Mouse (Mus musculus) thymus, adult 2 months (tissue): ENCODE data around the gene Cacna1c. TPM values are rescaled to one million over a fixed set of nuclear protein-coding genes. Genes with fewer than 3 reads are reported as not detected.

ENCODE experiments used
- DNase-seq: peaks from one replicate; pipeline ENCODE4 v3.0.0; 2021
- H3K27ac ChIP-seq: fragments of 200-500 bp; 2 replicates; pipeline ENCODE4 v1.5.1; 2012; ENCODE audit warnings: low read length, control low read depth; ENCODE audit not compliant: control insufficient read depth, insufficient read depth
- H3K27me3 ChIP-seq: fragments of 200-500 bp; 2 replicates; pipeline ENCODE4 v1.6.1; 2012; ENCODE audit warnings: mild to moderate bottlenecking, low read length, moderate library complexity, mixed read lengths; ENCODE audit not compliant: control insufficient read depth, insufficient read depth
- H3K36me3 ChIP-seq: fragments of 200-500 bp; 2 replicates; pipeline ENCODE4 v1.6.1; 2012; ENCODE audit warnings: mild to moderate bottlenecking, low read length, moderate library complexity; ENCODE audit not compliant: control insufficient read depth, insufficient read depth
- H3K4me1 ChIP-seq: fragments of 200-500 bp; replicated peaks from 2 replicates; pipeline ENCODE4 v1.6.1; 2012; ENCODE audit warnings: low read length; ENCODE audit not compliant: control insufficient read depth, insufficient read depth
- H3K4me3 ChIP-seq: fragments of 200-500 bp; 2 replicates; pipeline ENCODE4 v1.5.1; 2012; ENCODE audit warnings: mild to moderate bottlenecking, low read length, control low read depth, moderate library complexity; ENCODE audit not compliant: control insufficient read depth, insufficient read depth
- CTCF ChIP-seq: fragments of 200-500 bp; IDR thresholded peaks from 2 replicates; pipeline ENCODE4 v1.5.1; 2012; ENCODE audit warnings: mild to moderate bottlenecking, control low read depth, low read length, moderate library complexity, borderline replicate concordance; ENCODE audit not compliant: control insufficient read depth, poor library complexity, insufficient read depth; ENCODE audit errors: extremely low read depth
- POLR2A ChIP-seq: fragments of 200-500 bp; IDR thresholded peaks from 2 replicates; pipeline ENCODE4 v1.6.1; 2012; ENCODE audit warnings: mild to moderate bottlenecking, low read length, control low read depth, moderate library complexity; ENCODE audit not compliant: control insufficient read depth, poor library complexity, insufficient read depth; ENCODE audit errors: extremely low read depth
- WGBS: fragments of 180-500 bp; shearing (Covaris S2); methylation state at CpG from one replicate; pipeline ENCODE4 v1.1.7; 2018; 5-methylcytosine and 5-hydroxymethylcytosine counted together
- polyA plus RNA-seq: library from polyadenylated mRNA; depleted of rRNA; stranded (reverse); fragments of >200 nt; gene quantifications from 2 replicates; pipeline ENCODE4 v1.2.3, GENCODE M21; 2012

Cacna1c gene
- polyA plus RNA-seq, 1 experiment, result 4.8 TPM

GRCm38 (mm10) chr6:118756511-118756910 lies 439.7 kb downstream of the Cacna1c start:
- no peaks in the 10 kb centered on the region for H3K4me1 ChIP-seq
- TF ChIP-seq CTCF (no peak), POLR2A (no peak)
- WGBS, result 51% methylated on average over 4 of the region's 4 CpGs
- H3K27ac ChIP-seq, result no peak overlapping the region
- no peak for DNase-seq
- H3K36me3 ChIP-seq, result no peaks in the 10 kb centered on the region
- H3K4me3 ChIP-seq, result no peak overlapping the region
- no peaks in the 10 kb centered on the region for H3K27me3 ChIP-seq

- no peak for DNase-seq
- WGBS, result 95% methylated on average over 5 of the region's 5 CpGs
- Histone ChIP-seq H3K4me3 (no peak overlapping the region), H3K4me1 (no peaks in the 10 kb centered on the region), H3K27ac (no peak overlapping the region), H3K36me3 (no peaks in the 10 kb centered on the region), H3K27me3 (no peaks in the 10 kb centered on the region)
- TF ChIP-seq CTCF (no peak), POLR2A (no peak)
Observed at GRCm38 (mm10) chr6:118755768-118756167, 440.4 kb downstream of the Cacna1c start.

DNA sequence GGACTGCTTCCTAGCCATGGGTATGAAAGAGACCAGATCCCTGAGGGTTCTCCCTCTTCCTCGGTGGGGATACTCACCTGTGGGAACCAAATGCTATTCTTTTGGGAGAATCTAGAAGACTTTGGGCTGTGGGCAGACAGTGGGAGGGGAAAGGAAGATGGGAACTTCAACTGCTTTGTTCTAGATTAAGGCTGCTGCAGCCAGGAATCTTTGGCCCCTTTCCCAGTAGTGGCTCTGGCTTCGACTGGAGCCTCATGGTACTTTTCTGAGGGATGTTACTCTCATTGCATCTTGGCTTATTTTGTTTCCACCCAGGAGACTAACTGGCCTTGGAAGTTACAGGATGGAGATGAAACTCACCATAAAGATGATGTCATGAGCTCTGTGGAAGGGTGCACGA lies 441.8 kb downstream of the Cacna1c start:
- Histone ChIP-seq H3K27ac (no peak overlapping the region), H3K36me3 (no peaks in the 10 kb centered on the region), H3K27me3 (no peaks in the 10 kb centered on the region), H3K4me3 (no peak overlapping the region), H3K4me1 (no peaks in the 10 kb centered on the region)
- TF ChIP-seq POLR2A (no peak), CTCF (no peak)
- no peak for DNase-seq
- WGBS, result 83% methylated on average over 3 of the region's 3 CpGs

DNA sequence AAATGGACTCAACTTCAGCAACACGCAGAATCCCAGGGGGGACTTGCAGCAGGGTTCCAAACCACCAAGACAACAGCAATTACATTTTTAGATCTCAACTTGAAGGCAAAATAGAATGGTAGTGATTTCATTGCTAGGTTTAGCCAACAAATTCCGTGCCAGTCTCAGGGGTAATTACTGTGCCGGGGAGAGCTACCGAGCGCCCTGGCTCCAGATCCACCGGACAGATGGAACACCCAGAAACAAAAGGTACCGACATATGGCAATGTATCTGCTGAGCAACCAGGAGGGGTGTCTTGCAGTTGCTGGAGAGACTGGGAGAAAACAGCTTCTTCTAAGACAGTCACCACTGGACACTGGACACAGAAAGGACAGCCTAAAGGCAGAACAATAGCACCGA lies 442.4 kb downstream of the Cacna1c start:
- TF ChIP-seq POLR2A (no peak), CTCF (no peak)
- H3K27me3 ChIP-seq, result no peaks in the 10 kb centered on the region
- H3K4me3 ChIP-seq, result no peak overlapping the region
- no peaks in the 10 kb centered on the region for H3K4me1 ChIP-seq
- WGBS, result 98% methylated on average over 8 of the region's 8 CpGs
- H3K36me3 ChIP-seq, result no peaks in the 10 kb centered on the region
- DNase-seq, result no peak
- no peak overlapping the region for H3K27ac ChIP-seq

DNA sequence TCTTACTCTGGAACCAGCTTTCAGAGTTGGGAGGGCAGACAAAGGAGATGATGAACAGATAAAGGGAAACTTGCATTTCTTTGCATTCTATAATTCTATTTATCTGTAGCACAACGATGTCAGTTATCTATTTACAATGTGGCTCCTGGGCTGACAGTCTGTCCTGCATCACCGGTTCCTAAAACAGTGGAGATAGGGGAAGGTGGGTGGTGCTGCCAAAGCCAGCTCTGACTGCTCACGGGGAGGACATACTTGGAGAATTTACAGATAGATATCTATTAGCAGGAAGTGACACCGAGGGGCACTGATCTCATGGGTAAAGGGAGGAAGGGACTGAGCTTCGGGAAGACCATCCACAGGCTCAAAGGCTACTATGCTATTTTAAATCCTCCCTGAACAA lies 443.2 kb downstream of the Cacna1c start:
- H3K4me1 ChIP-seq, result no peaks in the 10 kb centered on the region
- 69% methylated on average over 5 of the region's 5 CpGs for WGBS
- DNase-seq, result no peak
- H3K4me3 ChIP-seq, result no peak overlapping the region
- no peaks in the 10 kb centered on the region for H3K36me3 ChIP-seq
- no peak overlapping the region for H3K27ac ChIP-seq
- no peak for TF ChIP-seq CTCF
- no peak for TF ChIP-seq POLR2A
- no peaks in the 10 kb centered on the region for H3K27me3 ChIP-seq

- no peak overlapping the region for H3K4me3 ChIP-seq
- H3K4me1 ChIP-seq, result no peaks in the 10 kb centered on the region
- no peak overlapping the region for H3K27ac ChIP-seq
- H3K36me3 ChIP-seq, result no peaks in the 10 kb centered on the region
- H3K27me3 ChIP-seq, result no peaks in the 10 kb centered on the region
- WGBS, result 96% methylated on average over 1 of the region's 1 CpGs
- DNase-seq, result no peak
- TF ChIP-seq CTCF, result no peak
- no peak for TF ChIP-seq POLR2A
Observed at GRCm38 (mm10) chr6:118749285-118749684, 446.9 kb downstream of the Cacna1c start.

- Histone ChIP-seq H3K4me1 (no peaks in the 10 kb centered on the region), H3K4me3 (no peak overlapping the region), H3K36me3 (no peaks in the 10 kb centered on the region), H3K27ac (no peak overlapping the region), H3K27me3 (no peaks in the 10 kb centered on the region)
- WGBS, result 97% methylated on average over 6 of the region's 6 CpGs
- no peak for DNase-seq
- TF ChIP-seq POLR2A (no peak), CTCF (no peak)
Observed at GRCm38 (mm10) chr6:118742701-118743100, 453.5 kb downstream of the Cacna1c start.
